ENCODE assay signal across 8 mouse cellular contexts in the genomic region with DNA sequence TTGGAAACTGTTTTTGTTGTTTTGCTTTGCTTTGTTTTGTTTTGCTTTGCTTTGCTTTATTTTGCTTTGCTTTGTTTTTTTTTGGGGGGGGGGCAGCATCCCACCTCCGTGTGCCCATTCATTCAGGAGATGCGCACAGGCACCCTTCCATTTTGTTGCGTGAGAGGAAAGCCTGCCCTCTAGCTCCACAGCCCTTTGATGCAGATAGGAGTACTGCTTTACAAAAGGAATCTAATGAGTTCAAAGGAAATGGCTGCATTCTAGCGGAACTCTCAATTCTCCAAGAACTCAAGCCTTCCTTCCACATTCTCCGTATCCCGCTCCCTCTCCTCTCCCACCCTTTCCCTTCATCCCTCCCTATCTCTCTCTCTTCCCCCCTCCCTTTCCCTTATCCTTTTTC.
DNase-seq lines count a peak whose midpoint lies in the region; ATAC-seq and TF ChIP-seq lines count a peak whose summit lies in the region.

No protein-coding gene starts in this region.

- no peaks in the 10 kb centered on the region for H3K36me3 ChIP-seq in embryonic facial prominence, embryonic 15.5 days
- no peaks in the 10 kb centered on the region for H3K36me3 ChIP-seq in intestine, postnatal 0 days (ENCODE audit: control insufficient read depth, insufficient read depth)
- H3K36me3 ChIP-seq in neural tube, embryonic 15.5 days = no peaks in the 10 kb centered on the region

- peak; percentile 41; the same call in 1 of the 2 replicates for TF ChIP-seq CTCF in intestine, postnatal 0 days (IDR thresholded peaks at IDR 0.05; ENCODE audit: low read depth)

- peak; percentile 12 for DNase-seq in left cerebral cortex, postnatal 4 days
- DNase-seq in left cerebral cortex, adult 18-20 months (ENCODE audit: low spot score in 2 of 2) = no peak
- no peak for DNase-seq in urinary bladder, adult 18-20 months (ENCODE audit: low spot score in 2 of 2)
- no peak for DNase-seq in gastrocnemius, postnatal 36 days
- no peak for DNase-seq in spleen, postnatal 36 days (ENCODE audit: low spot score in 2 of 2)

- H3K4me1 ChIP-seq in embryonic facial prominence, embryonic 15.5 days = 0 out of 2 replicates have a peak, but pooled peaks cover 15% of the 10 kb centered on the region
- no peaks in the 10 kb centered on the region for H3K4me1 ChIP-seq in intestine, postnatal 0 days (replicated peaks; ENCODE audit: control insufficient read depth, insufficient read depth, low read length)
- peaks cover 13% of the 10 kb centered on the region for H3K4me1 ChIP-seq in neural tube, embryonic 15.5 days

- ATAC-seq in embryonic facial prominence, embryonic 15.5 days (ENCODE audit: insufficient number of reproducible peaks, low FRiP score, low TSS enrichment, low read depth) = no peak
- ATAC-seq in intestine, postnatal 0 days = no peak
- ATAC-seq in neural tube, embryonic 15.5 days (ENCODE audit: low FRiP score) = peak; percentile 57; the same call in 1 of the 2 replicates

- peak overlapping the region; percentile 44 for H3K4me2 ChIP-seq in embryonic facial prominence, embryonic 15.5 days (replicated peaks)
- H3K4me2 ChIP-seq in intestine, postnatal 0 days (replicated peaks; ENCODE audit: low read depth) = no peak overlapping the region
- peak overlapping the region; percentile 51 for H3K4me2 ChIP-seq in neural tube, embryonic 15.5 days

- H3K27ac ChIP-seq in embryonic facial prominence, embryonic 15.5 days (replicated peaks) = no peak overlapping the region
- no peak overlapping the region for H3K27ac ChIP-seq in intestine, postnatal 0 days (ENCODE audit: low read depth, low read length)
- H3K27ac ChIP-seq in neural tube, embryonic 15.5 days (replicated peaks) = no peak overlapping the region

- H3K27me3 ChIP-seq in embryonic facial prominence, embryonic 15.5 days = peaks cover 5% of the 10 kb centered on the region; the same call in 1 of the 2 replicates
- no peaks in the 10 kb centered on the region; the same call in 1 of the 2 replicates for H3K27me3 ChIP-seq in intestine, postnatal 0 days (replicated peaks; ENCODE audit: control insufficient read depth, insufficient read depth, low read length)
- H3K27me3 ChIP-seq in neural tube, embryonic 15.5 days (replicated peaks) = no peaks in the 10 kb centered on the region

- 25% methylated on average over 6 of the region's 6 CpGs for WGBS in embryonic facial prominence, embryonic 15.5 days
- 35% methylated on average over 6 of the region's 6 CpGs for WGBS in intestine, postnatal 0 days
- 27% methylated on average over 6 of the region's 6 CpGs for WGBS in neural tube, embryonic 15.5 days

- peak overlapping the region; percentile 19; the same call in 1 of the 2 replicates for H3K4me3 ChIP-seq in embryonic facial prominence, embryonic 15.5 days (replicated peaks)
- no peak overlapping the region for H3K4me3 ChIP-seq in intestine, postnatal 0 days (ENCODE audit: low read depth, low read length)
- peak overlapping the region; percentile 16; the same call in 1 of the 2 replicates for H3K4me3 ChIP-seq in neural tube, embryonic 15.5 days (replicated peaks)

- no peaks in the 10 kb centered on the region for H3K9me3 ChIP-seq in embryonic facial prominence, embryonic 15.5 days (replicated peaks)
- H3K9me3 ChIP-seq in intestine, postnatal 0 days (ENCODE audit: control insufficient read depth) = no peaks in the 10 kb centered on the region
- H3K9me3 ChIP-seq in neural tube, embryonic 15.5 days (replicated peaks) = no peaks in the 10 kb centered on the region

- intact Hi-C loops in left cerebral cortex, postnatal 4 days (cut with DNase I) = no loop called here
- intact Hi-C loops in gastrocnemius, postnatal 36 days (cut with DNase I) = no loop called here

- no peak overlapping the region for H3K9ac ChIP-seq in embryonic facial prominence, embryonic 15.5 days
- no peak overlapping the region for H3K9ac ChIP-seq in intestine, postnatal 0 days (ENCODE audit: low read depth, low read length)
- H3K9ac ChIP-seq in neural tube, embryonic 15.5 days (replicated peaks) = no peak overlapping the region
